Mouse (Mus musculus): ENCODE measurements around the gene Lactbl1. TPM values are rescaled to one million over a fixed set of nuclear protein-coding genes. Genes with fewer than 3 reads are reported as not detected.

Gene Lactbl1
- polyA plus RNA-seq (2012; rRNA removed; ENCODE audit: low replicate concordance) = 0.13 and 0.41 TPM in 2 replicates

GRCm38 (mm10) chr4:136622388-136622787 is at the start of gene Lactbl1:
Gene Lactbl1 (plus strand): TSS chr4:136622621.

GRCm38 (mm10) chr4:136602568-136602967 is 19.9 kb upstream of the Lactbl1 start, which contains the start of gene Kdm1a:
Gene Kdm1a (minus strand): TSS chr4:136602723.

GRCm38 (mm10) chr4:136610387-136610856 is 12.0 kb upstream of the Lactbl1 start, which contains the start of gene Tex46:
Gene Tex46 (plus strand): TSS chr4:136610437.

Other genes starting within 250 kb of the Lactbl1 start
- gene Htr1d, start 199.1 kb upstream of the Lactbl1 start, polyA plus RNA-seq (2012; rRNA removed; ENCODE audit: low replicate concordance) = 1.2 and 1.7 TPM in 2 replicates
- gene 6030445D17Rik, start 160.4 kb upstream of the Lactbl1 start, polyA plus RNA-seq (2012; rRNA removed; ENCODE audit: low replicate concordance) = 0.37 and 0.70 TPM in 2 replicates
- gene Luzp1, start 152.9 kb upstream of the Lactbl1 start, polyA plus RNA-seq (2012; rRNA removed; ENCODE audit: low replicate concordance) = 7.8 and 18.5 TPM in 2 replicates
- gene Kdm1a, start 19.9 kb upstream of the Lactbl1 start, polyA plus RNA-seq (2012; rRNA removed; ENCODE audit: low replicate concordance) = 23.6 and 37.8 TPM in 2 replicates
- not detected in 2 replicates for gene Tex46, start 12.2 kb upstream of the Lactbl1 start, polyA plus RNA-seq (2012; rRNA removed; ENCODE audit: low replicate concordance)
- 12.2 and 25.1 TPM in 2 replicates for gene Ephb2, start 213.4 kb downstream of the Lactbl1 start, polyA plus RNA-seq (2012; rRNA removed; ENCODE audit: low replicate concordance)